Mouse (Mus musculus) cortical plate, adult 2 months (tissue): ENCODE results near the gene Kank2. TPM values are rescaled to one million over a fixed set of nuclear protein-coding genes. Genes with fewer than 3 reads are reported as not detected.

Source experiments
- H3K27ac ChIP-seq: fragments of 200-500 bp; 2 replicates; pipeline ENCODE4 v1.5.1; 2012; ENCODE audit warnings: low read length, control low read depth, inconsistent platforms; ENCODE audit not compliant: insufficient read depth
- H3K4me1 ChIP-seq: fragments of 200-500 bp; 2 replicates; pipeline ENCODE4 v1.6.1; 2011; ENCODE audit warnings: low read length; ENCODE audit not compliant: control insufficient read depth, insufficient read depth
- H3K4me3 ChIP-seq: fragments of 200-500 bp; 2 replicates; pipeline ENCODE4 v1.5.1; 2011; ENCODE audit warnings: mild to moderate bottlenecking, low read length, control low read depth; ENCODE audit not compliant: insufficient read depth
- CTCF ChIP-seq: fragments of 200-500 bp; IDR thresholded peaks from 2 replicates; pipeline ENCODE4 v1.5.1; 2011; ENCODE audit warnings: mild to moderate bottlenecking, control low read depth, low read length; ENCODE audit not compliant: insufficient read depth; ENCODE audit errors: extremely low read depth
- POLR2A ChIP-seq: fragments of 200-500 bp; IDR thresholded peaks from 2 replicates; pipeline ENCODE4 v1.6.1; 2011; ENCODE audit warnings: mild to moderate bottlenecking, low read length, control low read depth; ENCODE audit not compliant: insufficient read depth; ENCODE audit errors: extremely low read depth
- polyA plus RNA-seq: library from polyadenylated mRNA; depleted of rRNA; stranded (reverse); fragments of >200 nt; gene quantifications from 2 replicates; pipeline ENCODE4 v1.2.3, GENCODE M21; 2012; rRNA removed

Gene Kank2
- polyA plus RNA-seq, 1 experiment: 6.2 TPM

GRCm38 (mm10) chr9:21726218-21726975 lies 72.1 kb downstream of the Kank2 start:
- no peak overlapping the region for H3K27ac ChIP-seq
- no peak for TF ChIP-seq CTCF
- no peak for TF ChIP-seq POLR2A

GRCm38 (mm10) chr9:21725224-21726121 lies 73.1 kb downstream of the Kank2 start:
- no peak overlapping the region for H3K27ac ChIP-seq
- peak overlapping the region; percentile 92; the same call in 1 of the 2 replicates for H3K4me3 ChIP-seq
- peaks cover 5% of the 10 kb centered on the region; the same call in 1 of the 2 replicates for H3K4me1 ChIP-seq
- TF ChIP-seq CTCF: no peak
- no peak for TF ChIP-seq POLR2A

More at GRCm38 (mm10) chr9:21726218-21726975, 72.1 kb downstream of the Kank2 start:
- H3K4me3 ChIP-seq: no peak overlapping the region
- peaks cover 5% of the 10 kb centered on the region; the same call in 1 of the 2 replicates for H3K4me1 ChIP-seq

- Histone ChIP-seq H3K4me1 (peaks cover 5% of the 10 kb centered on the region; the same call in 1 of the 2 replicates), H3K27ac (peak overlapping the region; percentile 82), H3K4me3 (peak overlapping the region; percentile 92)
- peak; percentile 51; the same call in 1 of the 2 replicates for TF ChIP-seq POLR2A
- TF ChIP-seq CTCF: no peak
Observed at GRCm38 (mm10) chr9:21724147-21724536, 74.4 kb downstream of the Kank2 start.

GRCm38 (mm10) chr9:21723377-21724146 lies 75.0 kb downstream of the Kank2 start, which contains the start of gene Ldlr:
TSS of gene Ldlr (plus strand) at chr9:21723483.
- no peak for TF ChIP-seq CTCF
- TF ChIP-seq POLR2A: peak; percentile 88
- Histone ChIP-seq H3K27ac (peak within 1 kb of the TSS; percentile 82), H3K4me1 (peaks cover 5% of the 10 kb centered on the region; the same call in 1 of the 2 replicates), H3K4me3 (peak within 1 kb of the TSS; percentile 92)

GRCm38 (mm10) chr9:21721036-21721435 lies 77.5 kb downstream of the Kank2 start:
- Histone ChIP-seq H3K4me3 (no peak overlapping the region), H3K4me1 (peaks cover 2% of the 10 kb centered on the region; the same call in 1 of the 2 replicates), H3K27ac (no peak overlapping the region)
- no peak for TF ChIP-seq POLR2A
- no peak for TF ChIP-seq CTCF

GRCm38 (mm10) chr9:21717015-21717414 lies 81.5 kb downstream of the Kank2 start:
- no peak for TF ChIP-seq POLR2A
- TF ChIP-seq CTCF: no peak
- no peak overlapping the region for H3K27ac ChIP-seq
- H3K4me1 ChIP-seq: no peaks in the 10 kb centered on the region
- no peak overlapping the region for H3K4me3 ChIP-seq

Other genes starting within 250 kb of the Kank2 start
- 50.4 and 53.2 TPM in 2 replicates for gene Timm29, start 206.0 kb downstream of the Kank2 start, polyA plus RNA-seq
- 27.6 and 29.1 TPM in 2 replicates for gene Yipf2, start 205.9 kb downstream of the Kank2 start, polyA plus RNA-seq
- gene Smarca4, start 182.6 kb downstream of the Kank2 start, polyA plus RNA-seq: 77.3 and 80.3 TPM in 2 replicates
- 16.6 and 17.9 TPM in 2 replicates for gene Ldlr, start 75.3 kb downstream of the Kank2 start, polyA plus RNA-seq
- gene Spc24, start 38.4 kb downstream of the Kank2 start, polyA plus RNA-seq: 2.3 and 3.3 TPM in 2 replicates
- not detected in 2 replicates for gene Angptl8, start 36.8 kb upstream of the Kank2 start, polyA plus RNA-seq
- gene Dock6, start 53.9 kb upstream of the Kank2 start, polyA plus RNA-seq: 42.3 and 42.6 TPM in 2 replicates
- 14.3 and 15.6 TPM in 2 replicates for gene Rab3d, start 119.4 kb upstream of the Kank2 start, polyA plus RNA-seq
- 24.4 and 27.3 TPM in 2 replicates for gene Ccdc159, start 128.7 kb upstream of the Kank2 start, polyA plus RNA-seq
- gene Tmem205, start 128.8 kb upstream of the Kank2 start, polyA plus RNA-seq: 57.0 and 57.7 TPM in 2 replicates
- 183 and 199 TPM in 2 replicates for gene Plppr2, start 138.3 kb upstream of the Kank2 start, polyA plus RNA-seq
- 7.3 and 8.1 TPM in 2 replicates for gene Swsap1, start 157.0 kb upstream of the Kank2 start, polyA plus RNA-seq
- 12.6 and 15.3 TPM in 2 replicates for gene Epor, start 164.8 kb upstream of the Kank2 start, polyA plus RNA-seq
- 5.2 and 5.4 TPM in 2 replicates for gene Rgl3, start 190.7 kb upstream of the Kank2 start, polyA plus RNA-seq
- gene Ccdc151, start 203.9 kb upstream of the Kank2 start, polyA plus RNA-seq: 7.7 and 7.9 TPM in 2 replicates
- gene Prkcsh, start 204.1 kb upstream of the Kank2 start, polyA plus RNA-seq: 99.1 and 103 TPM in 2 replicates